Mouse (Mus musculus) lung, postnatal 25 days (tissue): ENCODE measurements around the gene Tmem236.

Source experiments
- DNase-seq: peaks from one replicate; pipeline ENCODE4 v3.0.0; 2022; ENCODE audit warnings: low spot score

Gene Tmem236

DNA sequence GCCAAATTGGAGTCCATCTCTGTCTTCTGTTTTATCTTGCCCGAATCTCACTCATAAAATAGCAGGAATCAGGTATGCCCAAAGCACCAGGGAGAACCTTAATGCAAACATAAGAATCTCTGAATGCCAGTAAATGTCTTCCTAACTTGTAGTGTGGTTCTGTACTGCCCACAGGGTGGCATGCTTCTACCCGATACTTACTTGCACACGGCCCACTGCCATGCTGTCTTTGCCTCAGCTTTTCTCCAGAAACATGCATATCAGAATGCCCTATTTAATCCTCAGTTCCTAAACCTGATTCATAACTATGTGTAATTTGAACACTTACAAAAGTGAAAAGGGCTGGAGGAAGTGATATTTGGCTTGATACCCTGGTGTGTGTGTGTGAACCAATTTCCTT lies 77.6 kb downstream of the Tmem236 start:
- DNase-seq, result no peak

DNA sequence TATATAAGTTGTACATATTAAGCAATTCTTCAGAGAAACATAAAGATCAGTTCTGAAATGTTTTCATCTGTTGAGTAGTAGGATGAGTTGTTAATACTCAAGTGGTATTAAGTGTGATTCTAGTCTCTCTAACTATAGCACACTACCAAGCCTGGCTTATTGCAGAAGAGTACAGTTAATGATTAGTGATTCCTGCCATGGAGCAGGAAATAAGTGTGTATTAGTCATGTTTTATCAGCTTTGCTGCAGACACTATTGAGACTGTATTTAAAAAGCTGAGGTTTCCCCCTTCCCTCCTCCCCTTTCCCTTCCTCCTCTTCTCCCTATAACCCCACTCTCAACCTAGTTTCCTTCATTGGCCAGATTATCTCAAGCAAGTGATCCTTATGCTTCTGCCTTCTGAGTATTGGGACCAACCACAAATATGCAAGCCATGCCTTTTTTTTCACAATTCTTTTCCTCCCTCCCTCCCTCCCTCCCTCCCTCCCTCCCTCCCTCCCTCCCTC lies 84.1 kb downstream of the Tmem236 start:
- no peak for DNase-seq

DNA sequence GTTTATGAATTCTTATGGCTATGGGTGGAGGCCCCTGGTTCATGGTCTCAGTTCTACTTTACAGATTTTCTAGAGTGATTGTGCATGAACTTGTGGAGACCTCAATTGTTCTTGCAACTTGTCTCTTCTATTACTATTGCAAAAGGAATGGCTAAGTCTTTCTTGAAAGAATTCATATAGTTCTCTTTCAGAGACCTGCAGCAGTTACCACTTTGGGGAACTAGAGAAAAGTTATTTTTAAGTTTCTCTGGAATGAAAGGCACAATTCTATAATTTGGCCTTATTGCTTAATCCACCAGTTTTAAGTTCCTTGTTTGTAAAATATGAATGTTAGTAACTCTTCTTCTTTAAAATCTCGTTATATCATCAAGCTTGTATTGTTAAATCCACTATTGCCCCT lies 87.8 kb downstream of the Tmem236 start:
- no peak for DNase-seq

DNA sequence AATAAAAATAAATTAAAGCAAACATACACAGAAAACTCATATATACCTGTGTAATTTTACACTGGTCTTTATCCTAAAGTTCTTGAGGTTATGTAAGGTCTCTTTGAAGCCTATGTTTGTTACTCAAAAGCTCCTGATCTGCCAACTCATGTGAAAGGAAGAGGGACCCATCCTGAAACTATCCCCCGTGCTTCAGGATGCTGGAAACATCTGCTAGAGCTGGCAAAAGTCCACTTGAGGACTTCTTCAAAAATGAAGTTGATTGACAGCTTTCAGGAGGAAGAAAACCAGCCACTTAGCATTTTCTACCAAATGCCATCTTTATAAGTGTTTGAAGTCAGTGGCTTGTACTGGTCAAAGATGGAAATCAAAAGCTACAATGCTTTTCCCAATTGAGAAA lies 94.8 kb downstream of the Tmem236 start:
- DNase-seq, result no peak
